Mouse (Mus musculus) MEL (cell line): Measurements from ENCODE around the gene Vps11. TPM values are rescaled to one million over a fixed set of nuclear protein-coding genes. Genes with fewer than 3 reads are reported as not detected.
A peak's percentile ranks its signal among the peaks of the same experiment; 100 is the strongest.

Source experiments
- DNase-seq: peaks from one replicate; pipeline ENCODE4 v3.0.0; 2011; ENCODE audit warnings: low read depth, low spot score
- H3K27ac ChIP-seq: 2 replicates; pipeline ENCODE4 v1.5.1; 2012; ENCODE audit warnings: low read depth, mild to moderate bottlenecking, control low read depth, low read length, moderate library complexity; ENCODE audit not compliant: control insufficient read depth
- H3K27me3 ChIP-seq, 2 experiments: fragments of 150-350 bp in 1 of 2; sonication (generic) in 1 of 2; 2 replicates each; pipeline ENCODE4 v1.6.1; 2012; ENCODE audit warnings: low read length in 2 of 2, mild to moderate bottlenecking in 2 of 2, improper control_type of control experiment in 1 of 2, moderate library complexity in 1 of 2; ENCODE audit not compliant: insufficient read depth in 2 of 2, control insufficient read depth in 1 of 2
- H3K36me3 ChIP-seq, 2 experiments: 2 replicates each; pipeline ENCODE4 v1.6.1; 2012 to 2014; ENCODE audit warnings: low read length in 2 of 2, improper control_type of control experiment in 1 of 2, inconsistent platforms in 1 of 2, mild to moderate bottlenecking in 1 of 2; ENCODE audit not compliant: insufficient read depth in 2 of 2, control insufficient read depth in 1 of 2
- H3K4me1 ChIP-seq, 2 experiments: fragments of 150-350 bp in 1 of 2; sonication (generic) in 1 of 2; 2 replicates each; pipeline ENCODE4 v1.6.1; 2012; ENCODE audit warnings: low read length in 2 of 2, improper control_type of control experiment in 1 of 2, mild to moderate bottlenecking in 1 of 2; ENCODE audit not compliant: insufficient read depth in 2 of 2, control insufficient read depth in 1 of 2
- H3K4me3 ChIP-seq, 2 experiments: fragments of 150-350 bp in 1 of 2; sonication (generic) in 1 of 2; 2 replicates each; pipeline ENCODE4 v1.5.1; 2012; ENCODE audit warnings: low read depth in 2 of 2, low read length in 2 of 2, mild to moderate bottlenecking in 2 of 2, moderate library complexity in 2 of 2, control low read depth in 1 of 2, improper control_type of control experiment in 1 of 2; ENCODE audit not compliant: control insufficient read depth in 1 of 2, insufficient read depth in 1 of 2
- H3K79me2 ChIP-seq: 2 replicates; pipeline ENCODE4 v1.6.1; 2012; ENCODE audit warnings: mild to moderate bottlenecking, low read length, moderate library complexity; ENCODE audit not compliant: control insufficient read depth, poor library complexity, insufficient read depth
- H3K9ac ChIP-seq: 2 replicates; pipeline ENCODE4 v1.6.1; 2012; ENCODE audit warnings: low read depth, mild to moderate bottlenecking, control low read depth, low read length, moderate library complexity; ENCODE audit not compliant: control insufficient read depth, poor library complexity, severe bottlenecking
- H3K9me3 ChIP-seq: fragments of 150-350 bp; sonication (generic); replicated peaks from 2 replicates; pipeline ENCODE4 v1.6.1; 2012; ENCODE audit warnings: mild to moderate bottlenecking, low read length, improper control_type of control experiment, moderate library complexity; ENCODE audit not compliant: insufficient read depth
- CHD1 ChIP-seq: IDR thresholded peaks from 2 replicates; pipeline ENCODE4 v1.6.1; 2012; ENCODE audit warnings: low read depth, mild to moderate bottlenecking, inconsistent platforms, low read length, improper control_type of control experiment
- CTCF ChIP-seq, 3 experiments: IDR thresholded peaks in 2 of 3; conservative IDR thresholded peaks in 1 of 3; 2 replicates each; pipeline ENCODE4 v1.5.1; 2011 to 2012; ENCODE audit warnings: low read length in 3 of 3, low read depth in 2 of 3, mild to moderate bottlenecking in 2 of 3, improper control_type of control experiment in 1 of 3, inconsistent platforms in 1 of 3, mixed read lengths in 1 of 3, moderate library complexity in 1 of 3; ENCODE audit not compliant: control insufficient read depth in 1 of 3, insufficient read depth in 1 of 3, poor library complexity in 1 of 3, severe bottlenecking in 1 of 3
- ELF1 ChIP-seq: IDR thresholded peaks from 2 replicates; pipeline ENCODE4 v1.6.1; 2014; ENCODE audit warnings: low read depth, mild to moderate bottlenecking, inconsistent platforms, low read length, improper control_type of control experiment, moderate library complexity
- EP300 ChIP-seq, 2 experiments: IDR thresholded peaks; 2 replicates each; pipeline ENCODE4 v1.6.1; 2011; ENCODE audit warnings: improper control_type of control experiment in 2 of 2, low read length in 2 of 2, low read depth in 1 of 2, mild to moderate bottlenecking in 1 of 2
- JUND ChIP-seq: IDR thresholded peaks from 2 replicates; pipeline ENCODE4 v1.6.1; 2011; ENCODE audit warnings: low read depth, mild to moderate bottlenecking, improper control_type of control experiment, low read length
- MEF2A ChIP-seq: IDR thresholded peaks from 2 replicates; pipeline ENCODE4 v1.6.1; 2014; ENCODE audit warnings: low read depth, mild to moderate bottlenecking, inconsistent platforms, low read length, improper control_type of control experiment; ENCODE audit not compliant: poor library complexity, insufficient replicate concordance, severe bottlenecking; ENCODE audit errors: extremely low read depth
- MXI1 ChIP-seq: IDR thresholded peaks from 2 replicates; pipeline ENCODE4 v1.6.1; 2011; ENCODE audit warnings: mild to moderate bottlenecking, low read depth, low read length, improper control_type of control experiment
- NELFE ChIP-seq: IDR thresholded peaks from 2 replicates; pipeline ENCODE4 v1.6.1; 2011; ENCODE audit warnings: low read depth, low read length, improper control_type of control experiment
- RAD21 ChIP-seq: IDR thresholded peaks from 2 replicates; pipeline ENCODE4 v1.6.1; 2011; ENCODE audit warnings: mild to moderate bottlenecking, low read depth, low read length, improper control_type of control experiment
- SIN3A ChIP-seq: IDR thresholded peaks from 2 replicates; pipeline ENCODE4 v1.6.1; 2012; ENCODE audit warnings: low read length, improper control_type of control experiment, inconsistent platforms
- SMC3 ChIP-seq: IDR thresholded peaks from 2 replicates; pipeline ENCODE4 v1.6.1; 2011; ENCODE audit warnings: low read depth, low read length, improper control_type of control experiment
- TBP ChIP-seq: IDR thresholded peaks from 2 replicates; pipeline ENCODE4 v1.8.0; 2011; ENCODE audit warnings: low read depth, low read length, improper control_type of control experiment
- USF2 ChIP-seq, 2 experiments: IDR thresholded peaks; 2 replicates each; pipeline ENCODE4 v1.6.1; 2011 to 2012; ENCODE audit warnings: improper control_type of control experiment in 2 of 2, low read length in 2 of 2, borderline replicate concordance in 1 of 2, inconsistent platforms in 1 of 2, low read depth in 1 of 2, mild to moderate bottlenecking in 1 of 2; ENCODE audit not compliant: insufficient read depth in 1 of 2
- ZC3H11A ChIP-seq: IDR thresholded peaks from 2 replicates; pipeline ENCODE4 v1.6.1; 2012; ENCODE audit warnings: low read depth, mild to moderate bottlenecking, inconsistent platforms, low read length, improper control_type of control experiment
- ZMIZ1 ChIP-seq: IDR thresholded peaks from 2 replicates; pipeline ENCODE4 v1.6.1; 2012; ENCODE audit warnings: low read depth, mild to moderate bottlenecking, inconsistent platforms, low read length, improper control_type of control experiment, moderate library complexity
- ZNF384 ChIP-seq: IDR thresholded peaks from 2 replicates; pipeline ENCODE4 v1.6.1; 2012; ENCODE audit warnings: low read depth, mild to moderate bottlenecking, inconsistent platforms, low read length, improper control_type of control experiment
- polyA plus RNA-seq, 2 experiments: library from polyadenylated mRNA; stranded (reverse) in 1 of 2; unstranded in 1 of 2; fragments of >175 nt in 1 of 2; fragments of >200 nt in 1 of 2; gene quantifications; 2 replicates each; pipeline versions ENCODE4 v1.2.1 to v1.2.4; 2012; ENCODE audit warnings: low replicate concordance in 2 of 2, low read depth in 1 of 2; ENCODE audit not compliant: insufficient read length in 2 of 2, insufficient read depth in 1 of 2, missing spikeins in 1 of 2
- total RNA-seq: library from RNA; depleted of rRNA; stranded (reverse); fragments of 300-350 nt; gene quantifications from 2 replicates; pipeline ENCODE4 v1.2.3, GENCODE M21; 2012

Vps11 gene
- total and polyA plus RNA-seq, 3 experiments, result 18.6 to 27.1 TPM; not detected in 1

DNA sequence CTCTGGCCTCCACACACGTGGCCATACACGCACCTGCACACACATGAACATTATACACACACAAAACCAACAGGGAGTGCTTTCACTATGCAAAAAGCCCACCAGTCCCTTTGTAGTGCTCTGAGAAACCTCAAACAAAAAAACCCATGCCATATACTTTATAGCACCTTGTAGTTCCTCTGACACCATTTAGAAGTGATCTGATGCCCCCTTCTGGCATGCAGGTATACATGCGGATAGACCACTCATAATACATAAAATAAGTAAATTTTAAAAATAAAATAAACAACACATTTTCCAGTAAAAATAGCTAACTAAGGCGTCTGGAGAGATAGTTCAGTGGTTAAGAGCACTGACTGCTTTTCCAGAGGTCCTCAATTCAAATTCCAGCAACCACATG, 4.3 kb downstream of the Vps11 start:
- Histone ChIP-seq H3K9me3 (no peaks in the 10 kb centered on the region), H3K79me2 (peaks cover 12% of the 10 kb centered on the region), H3K27me3 (no peaks in the 10 kb centered on the region), H3K4me1 (peaks cover 0 to 2% of the 10 kb centered on the region in 2 experiments; a peak in 1 of 4 replicates), H3K27ac (no peak overlapping the region), H3K9ac (no peak overlapping the region), H3K36me3 (peaks cover 5 to 10% of the 10 kb centered on the region in 2 experiments), H3K4me3 (no peak overlapping the region)
- peak; percentile 73 for DNase-seq
- TF ChIP-seq USF2 (IDR thresholded peaks at IDR 0.05; ENCODE audit: borderline replicate concordance in 1 of 2, insufficient read depth in 1 of 2, low read depth in 1 of 2, low read length in 2 of 2) (no peak), RAD21 (peak; percentile 83), SMC3 (peak; percentile 78), CTCF (IDR thresholded peaks at IDR 0.05 in 2 of 3, conservative IDR thresholded peaks at IDR 0.05 in 1 of 3; ENCODE audit: control insufficient read depth in 1 of 3, insufficient read depth in 1 of 3, low read depth in 2 of 3, low read length in 3 of 3, poor library complexity in 1 of 3, severe bottlenecking in 1 of 3) (peak; percentile 26 to 74 (median 54); a peak in 5 of 6 replicates), ZC3H11A (peak; percentile 78), ZMIZ1 (no peak), SIN3A (peak; percentile 32; the same call in 1 of the 2 replicates), ZNF384 (peak; percentile 50; the same call in 1 of the 2 replicates)

DNA sequence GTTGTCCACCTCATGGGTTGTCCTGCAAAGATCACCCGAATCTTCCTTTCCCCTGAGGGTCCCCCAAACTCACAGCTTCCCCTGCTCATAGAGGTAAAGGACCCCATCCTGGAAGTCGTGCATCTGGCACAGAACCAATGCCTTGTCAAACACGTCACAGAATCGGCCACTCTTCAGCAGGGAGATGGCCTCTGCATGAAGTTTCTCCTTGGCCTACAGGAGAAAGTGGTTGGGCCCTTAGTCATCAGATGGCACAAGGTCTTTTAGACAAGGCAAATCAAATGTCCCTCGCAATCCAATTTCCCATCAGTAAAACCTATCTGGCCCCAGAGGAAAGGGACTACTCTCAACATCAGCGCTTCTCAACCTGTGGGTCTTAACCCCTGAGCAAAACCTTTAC, 8.3 kb downstream of the Vps11 start:
- no peaks in the 10 kb centered on the region for H3K9me3 ChIP-seq
- DNase-seq, result no peak
- TF ChIP-seq ZMIZ1 (no peak), CHD1 (no peak), RAD21 (no peak), MEF2A (no peak), JUND (no peak), EP300 (IDR thresholded peaks at IDR 0.05; ENCODE audit: low read depth in 1 of 2, low read length in 2 of 2) (no peak), MXI1 (no peak), ELF1 (no peak), TBP (no peak), ZC3H11A (no peak), NELFE (no peak)
- TF ChIP-seq, all 39 proteins: peak for 0
- Histone ChIP-seq H3K36me3 (peaks cover 0 to 19% of the 10 kb centered on the region in 2 experiments; a peak in 2 of 4 replicates), H3K79me2 (no peaks in the 10 kb centered on the region), H3K27me3 (no peaks in the 10 kb centered on the region), H3K27ac (no peak overlapping the region), H3K4me3 (no peak overlapping the region), H3K4me1 (no peaks in the 10 kb centered on the region), H3K9ac (no peak overlapping the region)
